Mouse (Mus musculus): Measurements from ENCODE around the gene Aqp9.
"Not testable (repeated sequence)": the region's sequence is repeated elsewhere in the genome, so short reads cannot be mapped to it uniquely, and the experiment has no call there.

The Aqp9 gene

GRCm38 (mm10) chr9:71137267-71137945 is 31.1 kb downstream of the Aqp9 start:
- DNase-seq = no peak

- no peak for DNase-seq
These were observed 33.4 kb downstream of the Aqp9 start for GRCm38 (mm10) chr9:71135073-71135472.

DNA sequence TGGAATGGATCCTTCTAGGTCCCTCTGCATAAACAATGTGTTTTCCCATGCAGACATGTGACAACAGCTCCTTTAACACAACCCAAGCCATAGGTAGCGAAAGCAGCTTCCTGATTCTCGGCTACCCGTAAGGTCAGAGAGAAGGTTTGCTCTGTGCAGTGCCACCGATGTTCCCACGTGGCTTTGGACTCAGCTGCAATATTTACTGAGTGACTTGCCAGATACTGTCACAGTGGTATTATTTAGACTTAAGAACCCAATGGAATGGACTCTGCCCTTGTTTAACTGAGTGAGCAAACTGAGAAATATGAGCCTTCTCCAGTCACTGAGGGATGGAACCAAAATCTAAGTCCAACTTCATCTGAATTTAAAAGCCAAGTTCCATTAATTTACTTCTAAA is 35.3 kb downstream of the Aqp9 start:
- DNase-seq = no peak

GRCm38 (mm10) chr9:71131822-71132221 is 36.7 kb downstream of the Aqp9 start:
- DNase-seq = no peak

- peak; percentile 66 for DNase-seq
These were observed 39.6 kb downstream of the Aqp9 start for GRCm38 (mm10) chr9:71128911-71129310.

GRCm38 (mm10) chr9:71126205-71126604 is 42.3 kb downstream of the Aqp9 start:
- peak; percentile 41 for DNase-seq

GRCm38 (mm10) chr9:71123095-71123494 is 45.4 kb downstream of the Aqp9 start:
- not testable (repeated sequence) for DNase-seq

- no peak for DNase-seq
These were observed 47.6 kb downstream of the Aqp9 start for GRCm38 (mm10) chr9:71120924-71121323.

- no peak for DNase-seq
These were observed 55.3 kb downstream of the Aqp9 start for GRCm38 (mm10) chr9:71113166-71113565.

- no peak for DNase-seq
These were observed 65.0 kb downstream of the Aqp9 start for GRCm38 (mm10) chr9:71103521-71103920.

- no peak for DNase-seq
These were observed 74.4 kb downstream of the Aqp9 start for GRCm38 (mm10) chr9:71094066-71094465.

DNA sequence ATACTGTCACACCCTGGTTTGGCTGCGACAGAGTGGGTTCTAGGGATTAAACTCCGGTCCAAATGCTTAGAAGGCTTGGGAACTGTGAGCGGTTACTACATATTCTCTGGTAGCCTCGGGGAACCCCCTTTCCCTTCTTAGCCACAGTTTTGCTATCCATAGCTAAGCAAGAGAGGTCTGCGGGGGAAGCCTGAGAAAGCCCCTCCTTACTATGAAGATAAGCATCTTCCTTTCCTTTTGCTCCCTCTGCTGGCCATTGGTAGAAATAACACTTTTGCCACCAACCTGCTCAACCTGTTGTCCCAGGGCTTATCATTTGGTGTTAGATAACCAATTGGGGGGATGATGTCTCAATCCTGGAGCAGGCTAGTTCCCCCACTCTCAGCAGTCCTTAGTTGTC is 76.4 kb downstream of the Aqp9 start:
- DNase-seq = peak; percentile 56

GRCm38 (mm10) chr9:71079201-71079600 is 89.3 kb downstream of the Aqp9 start:
- DNase-seq = no peak

- DNase-seq = no peak
These were observed 91.1 kb downstream of the Aqp9 start for GRCm38 (mm10) chr9:71077251-71077825.

- DNase-seq = no peak
These were observed 92.3 kb downstream of the Aqp9 start for GRCm38 (mm10) chr9:71076201-71076648.

DNA sequence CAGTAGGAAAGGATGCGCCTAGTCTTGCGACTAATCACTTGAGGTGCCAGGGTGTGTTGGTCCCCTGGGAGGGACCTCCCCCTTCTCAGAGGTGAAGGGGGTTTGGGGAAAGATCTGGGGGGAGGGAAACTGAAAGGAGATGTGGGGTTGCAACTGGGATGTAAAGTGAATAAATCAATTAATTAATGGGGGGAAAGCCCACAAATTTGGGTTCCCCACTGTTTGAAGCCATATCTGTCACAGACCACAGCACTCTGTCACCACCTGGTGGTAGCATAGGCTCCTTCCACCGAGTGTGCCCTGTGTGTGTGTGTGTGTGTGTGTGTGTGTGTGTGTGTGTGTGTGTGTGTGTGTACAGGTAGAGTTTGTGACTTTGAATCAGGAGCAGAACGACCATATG is 94.7 kb downstream of the Aqp9 start:
- peak; percentile 41 for DNase-seq

DNA sequence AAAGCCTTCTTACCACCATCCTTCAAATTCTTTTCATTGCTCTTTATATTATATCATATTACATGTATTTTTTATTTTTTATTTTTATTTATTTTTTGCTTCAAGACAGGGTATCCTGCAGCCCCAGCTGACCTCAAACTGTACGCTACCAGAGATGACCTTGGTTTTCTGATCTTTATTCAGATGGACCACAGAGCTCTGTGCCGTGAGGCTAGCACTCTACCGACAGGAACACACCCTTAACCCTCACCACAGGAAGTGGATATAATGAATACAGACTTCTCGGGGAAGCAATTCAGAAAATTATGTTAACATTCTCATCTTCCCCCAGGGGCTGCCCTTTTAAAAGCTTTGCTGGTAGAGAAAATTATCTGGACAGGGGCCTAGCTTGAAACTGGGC is 95.4 kb downstream of the Aqp9 start:
- DNase-seq = no peak

- no peak for DNase-seq
These were observed 96.0 kb downstream of the Aqp9 start for GRCm38 (mm10) chr9:71072502-71072901.

DNA sequence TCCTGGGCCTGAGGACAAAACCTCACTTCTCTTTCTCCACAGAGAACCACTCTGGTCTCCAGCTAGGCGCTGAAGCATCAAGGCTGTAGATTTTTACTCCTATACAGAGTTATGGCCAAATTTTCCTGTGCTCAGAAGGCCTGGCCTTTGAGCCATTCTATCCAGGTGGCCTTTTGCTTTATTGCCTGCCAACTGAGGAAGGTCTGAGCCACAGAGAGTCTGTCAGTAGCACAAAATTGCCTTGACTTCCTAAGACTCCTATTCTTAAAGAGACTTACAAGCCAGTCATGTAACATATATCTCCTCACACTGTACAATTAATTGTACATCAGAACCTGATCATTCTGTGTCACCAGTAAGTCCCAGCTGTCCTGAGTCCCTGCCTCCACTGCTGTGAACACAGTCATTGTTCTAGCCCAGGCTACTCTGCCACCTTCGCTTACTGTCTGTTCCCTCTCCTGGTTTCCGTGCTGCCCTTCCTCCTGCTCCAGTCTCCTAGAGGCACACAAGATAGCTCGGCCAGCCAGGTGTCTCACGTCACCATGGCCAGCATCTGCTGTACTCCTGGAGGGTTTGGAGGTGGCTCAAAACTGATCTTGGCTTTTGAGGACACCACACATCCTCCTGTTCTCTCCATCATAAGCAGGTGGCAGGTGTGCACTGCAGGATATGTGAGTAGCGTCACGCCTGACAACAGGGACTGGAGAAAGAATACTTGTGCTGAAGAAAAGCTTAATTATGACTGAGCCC is 96.7 kb downstream of the Aqp9 start:
- DNase-seq = no peak

DNA sequence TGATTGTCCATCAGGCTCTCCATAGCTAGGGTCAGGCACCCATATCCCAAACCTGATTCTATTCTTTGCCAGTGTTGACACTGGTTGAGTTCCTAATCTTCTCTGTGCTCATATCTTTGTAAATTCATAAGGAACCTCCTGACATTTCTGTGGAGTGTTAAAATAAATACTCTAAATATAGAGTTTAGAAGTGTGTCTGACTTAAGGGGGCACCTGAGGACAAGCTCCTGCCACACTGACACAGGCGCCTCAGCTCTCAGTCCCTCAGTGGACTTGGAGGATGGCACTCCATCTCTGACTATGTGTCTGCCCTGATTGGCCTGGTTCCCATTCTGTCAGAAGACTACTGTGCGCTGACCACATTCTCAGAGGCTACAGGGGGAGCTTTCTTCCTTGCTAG is 97.9 kb downstream of the Aqp9 start:
- DNase-seq = no peak

DNA sequence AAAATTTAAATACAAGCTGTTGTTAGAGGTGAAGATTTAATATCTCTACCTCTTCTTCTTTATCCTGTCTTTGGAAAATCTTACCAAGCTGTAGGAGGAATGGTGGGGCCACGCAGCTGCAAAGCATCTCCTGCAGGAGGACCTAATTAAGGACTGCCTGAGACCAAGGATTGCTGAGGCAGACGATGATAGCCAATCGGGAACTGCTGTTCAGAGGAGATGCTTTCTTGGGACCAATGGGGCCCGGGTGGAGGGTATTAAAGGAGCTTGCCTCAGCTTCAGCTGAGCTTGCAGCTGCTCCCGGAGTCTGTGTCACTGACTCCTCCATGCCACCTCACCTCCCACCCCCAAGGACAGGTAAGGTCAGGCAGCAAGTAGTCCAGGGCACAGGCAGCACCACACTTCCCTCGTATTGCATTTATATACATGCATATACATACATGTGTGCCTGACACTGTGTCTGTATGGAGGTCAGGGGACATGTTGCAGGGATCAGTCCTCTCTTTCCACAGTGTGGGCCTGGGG is 99.6 kb downstream of the Aqp9 start:
- no peak for DNase-seq

DNA sequence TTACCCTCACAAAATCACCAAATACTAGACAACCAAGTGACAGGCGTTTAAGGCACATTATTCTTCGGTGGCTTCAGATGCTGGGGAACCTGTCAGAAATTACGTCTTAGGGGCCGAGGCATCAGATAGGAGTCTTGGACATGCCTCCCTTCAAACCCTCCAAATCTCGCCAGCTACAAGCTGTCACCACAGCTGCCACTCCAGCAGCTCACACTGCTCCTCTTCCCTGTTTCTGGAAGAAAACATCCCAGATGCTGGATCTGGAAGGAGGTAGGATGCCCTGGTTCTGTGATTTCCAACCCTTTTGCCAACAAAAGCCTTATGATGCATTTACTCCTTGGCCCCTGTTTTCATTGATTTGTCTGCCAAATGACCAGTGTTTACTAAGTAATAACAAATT is 101.3 kb downstream of the Aqp9 start:
- DNase-seq = no peak

DNA sequence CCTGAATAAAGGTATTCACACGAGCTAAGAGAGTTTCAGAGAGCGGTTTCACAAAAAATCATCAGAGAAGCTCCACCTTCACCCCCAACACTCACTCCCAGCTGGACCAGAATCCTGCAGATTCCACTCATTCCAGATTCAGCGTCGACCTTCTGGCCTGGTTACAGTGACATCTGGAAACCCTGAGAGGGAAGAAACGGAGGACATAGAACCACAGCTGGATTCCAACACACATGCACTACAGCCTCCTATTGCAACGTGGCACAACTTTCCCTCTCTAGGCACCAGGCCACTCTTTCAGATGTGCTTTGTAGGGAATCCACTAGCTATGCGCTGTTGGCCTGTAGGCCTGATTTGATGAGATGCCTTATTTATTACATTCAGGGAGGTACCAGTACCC is 102.0 kb downstream of the Aqp9 start:
- DNase-seq = no peak

- no peak for DNase-seq
These were observed 103.1 kb downstream of the Aqp9 start for GRCm38 (mm10) chr9:71065343-71065875.
